Mouse (Mus musculus) CH12.LX (cell line): ENCODE measurements around the gene Cep89. TPM values are rescaled to one million over a fixed set of nuclear protein-coding genes. Genes with fewer than 3 reads are reported as not detected.

Source experiments
- DNase-seq: peaks from one replicate; pipeline ENCODE4 v3.0.0-alpha.2; 2013; ENCODE audit errors: extremely low read depth
- H3K27ac ChIP-seq: 2 replicates; pipeline ENCODE4 v1.5.1; 2012; ENCODE audit warnings: low read depth, mild to moderate bottlenecking, control low read depth, moderate library complexity; ENCODE audit not compliant: insufficient read depth
- H3K27me3 ChIP-seq: replicated peaks from 2 replicates; pipeline ENCODE3; 2012; ENCODE audit warnings: inconsistent platforms
- H3K36me3 ChIP-seq, 2 experiments: replicated peaks in 1 of 2; 2 replicates each; pipeline versions ENCODE3 to v1.6.1; 2012; ENCODE audit warnings: inconsistent platforms in 1 of 2, low read length in 1 of 2, mild to moderate bottlenecking in 1 of 2, mixed read lengths in 1 of 2, moderate library complexity in 1 of 2; ENCODE audit not compliant: control insufficient read depth in 1 of 2, insufficient read depth in 1 of 2
- H3K4me1 ChIP-seq, 2 experiments: 2 replicates each; pipeline ENCODE4 v1.6.1; 2012; ENCODE audit warnings: inconsistent platforms in 1 of 2, moderate library complexity in 1 of 2; ENCODE audit not compliant: insufficient read depth in 2 of 2, control insufficient read depth in 1 of 2
- H3K4me2 ChIP-seq: 2 replicates; pipeline ENCODE4 v1.6.1; 2012; ENCODE audit warnings: low read depth, mild to moderate bottlenecking, control low read depth; ENCODE audit not compliant: poor library complexity, insufficient read depth, severe bottlenecking
- H3K4me3 ChIP-seq, 3 experiments: fragments of 150-350 bp in 1 of 3; sonication (generic) in 1 of 3; replicated peaks in 1 of 3; 2 replicates each; pipeline versions ENCODE3 to v1.5.1; 2011 to 2012; ENCODE audit warnings: low read depth in 2 of 3, low read length in 2 of 3, mild to moderate bottlenecking in 2 of 3, moderate library complexity in 2 of 3, control low read depth in 1 of 3, improper control_type of control experiment in 1 of 3, inconsistent platforms in 1 of 3, mixed read lengths in 1 of 3; ENCODE audit not compliant: poor library complexity in 1 of 3
- H3K79me2 ChIP-seq: replicated peaks from 2 replicates; pipeline ENCODE4 v1.6.1; 2012; ENCODE audit warnings: mild to moderate bottlenecking, moderate library complexity; ENCODE audit not compliant: control insufficient read depth, poor library complexity, insufficient read depth, severe bottlenecking; ENCODE audit errors: extremely low read depth
- H3K9ac ChIP-seq: 2 replicates; pipeline ENCODE4 v1.6.1; 2012; ENCODE audit warnings: low read depth, mild to moderate bottlenecking, control low read depth, moderate library complexity; ENCODE audit not compliant: insufficient read depth
- H3K9me3 ChIP-seq: replicated peaks from 2 replicates; pipeline ENCODE3; 2012; ENCODE audit warnings: low read length, inconsistent platforms, mixed read lengths
- BHLHE40 ChIP-seq: IDR thresholded peaks from 2 replicates; pipeline ENCODE4 v1.6.1; 2011; ENCODE audit warnings: mild to moderate bottlenecking, low read depth, low read length, improper control_type of control experiment
- CHD1 ChIP-seq: IDR thresholded peaks from 2 replicates; pipeline ENCODE4 v1.6.1; 2012; ENCODE audit warnings: low read depth, low read length, improper control_type of control experiment, inconsistent platforms
- CHD2 ChIP-seq: IDR thresholded peaks from 2 replicates; pipeline ENCODE4 v1.6.1; 2011; ENCODE audit warnings: low read length, improper control_type of control experiment
- CTCF ChIP-seq, 2 experiments: IDR thresholded peaks in 1 of 2; conservative IDR thresholded peaks in 1 of 2; 2 replicates each; pipeline ENCODE4 v1.5.1; 2011 to 2012; ENCODE audit warnings: low read depth in 2 of 2, low read length in 2 of 2, improper control_type of control experiment in 1 of 2, inconsistent platforms in 1 of 2, mild to moderate bottlenecking in 1 of 2, moderate library complexity in 1 of 2
- ELF1 ChIP-seq: IDR thresholded peaks from 2 replicates; pipeline ENCODE4 v1.6.1; 2014; ENCODE audit warnings: low read depth, mild to moderate bottlenecking, inconsistent platforms, low read length, improper control_type of control experiment
- EP300 ChIP-seq: IDR thresholded peaks from 2 replicates; pipeline ENCODE4 v1.6.1; 2011; ENCODE audit warnings: low read length, improper control_type of control experiment
- ETS1 ChIP-seq: conservative IDR thresholded peaks from 2 replicates; pipeline ENCODE4 v1.6.1; 2012; ENCODE audit warnings: low read depth, mild to moderate bottlenecking, inconsistent platforms, low read length, improper control_type of control experiment, moderate library complexity
- IRF4 ChIP-seq: IDR thresholded peaks from 2 replicates; pipeline ENCODE4 v1.6.1; 2014; ENCODE audit warnings: low read depth, mild to moderate bottlenecking, inconsistent platforms, low read length, improper control_type of control experiment
- JUND ChIP-seq: conservative IDR thresholded peaks from 2 replicates; pipeline ENCODE4 v1.6.1; 2011; ENCODE audit warnings: low read depth, low read length, improper control_type of control experiment
- KAT2A ChIP-seq: IDR thresholded peaks from 2 replicates; pipeline ENCODE4 v1.6.1; 2012; ENCODE audit warnings: low read length, improper control_type of control experiment, inconsistent platforms; ENCODE audit not compliant: insufficient replicate concordance
- MAFK ChIP-seq: IDR thresholded peaks from 2 replicates; pipeline ENCODE4 v1.6.1; 2011; ENCODE audit warnings: low read length, improper control_type of control experiment; ENCODE audit not compliant: insufficient replicate concordance
- MEF2A ChIP-seq: IDR thresholded peaks from 2 replicates; pipeline ENCODE4 v1.6.1; 2014; ENCODE audit warnings: low read depth, mild to moderate bottlenecking, inconsistent platforms, low read length, improper control_type of control experiment, borderline replicate concordance
- MXI1 ChIP-seq: IDR thresholded peaks from 2 replicates; pipeline ENCODE4 v1.6.1; 2011; ENCODE audit warnings: mild to moderate bottlenecking, low read depth, low read length, improper control_type of control experiment
- MYC ChIP-seq: IDR thresholded peaks from 2 replicates; pipeline ENCODE4 v1.6.1; 2011; ENCODE audit warnings: low read depth, mild to moderate bottlenecking, improper control_type of control experiment, low read length
- PAX5 ChIP-seq: IDR thresholded peaks from 2 replicates; pipeline ENCODE4 v1.6.1; 2012; ENCODE audit warnings: low read length, inconsistent platforms, mixed read lengths
- POLR2AphosphoS2 ChIP-seq: IDR thresholded peaks from 2 replicates; pipeline ENCODE4 v1.6.1; 2011; ENCODE audit warnings: low read depth, low read length, improper control_type of control experiment
- SIN3A ChIP-seq: IDR thresholded peaks from 2 replicates; pipeline ENCODE4 v1.6.1; 2012; ENCODE audit warnings: low read length, improper control_type of control experiment, inconsistent platforms
- SMC3 ChIP-seq: IDR thresholded peaks from 2 replicates; pipeline ENCODE4 v1.6.1; 2011; ENCODE audit warnings: low read depth, low read length, improper control_type of control experiment
- TBP ChIP-seq: conservative IDR thresholded peaks from 2 replicates; pipeline ENCODE4 v1.6.1; 2011; ENCODE audit warnings: low read depth, low read length, improper control_type of control experiment
- TCF12 ChIP-seq: IDR thresholded peaks from 2 replicates; pipeline ENCODE4 v1.6.1; 2014; ENCODE audit warnings: low read depth, mild to moderate bottlenecking, inconsistent platforms, low read length, improper control_type of control experiment
- USF1 ChIP-seq: IDR thresholded peaks from 2 replicates; pipeline ENCODE4 v1.6.1; 2014; ENCODE audit warnings: low read depth, mild to moderate bottlenecking, inconsistent platforms, low read length, improper control_type of control experiment
- ZC3H11A ChIP-seq: IDR thresholded peaks from 2 replicates; pipeline ENCODE4 v1.6.1; 2012; ENCODE audit warnings: low read depth, mild to moderate bottlenecking, inconsistent platforms, low read length, improper control_type of control experiment
- ZMIZ1 ChIP-seq: IDR thresholded peaks from 2 replicates; pipeline ENCODE4 v1.6.1; 2012; ENCODE audit warnings: low read depth, mild to moderate bottlenecking, inconsistent platforms, low read length, improper control_type of control experiment
- dilution Hi-C: fragments of 300-500 bp; cut with MboI; formaldehyde crosslinking; loops from 2 replicates; pipeline ENCODE4 v1.14.3; 2020; ENCODE audit warnings: low sequenced_read_pairs; ENCODE audit not compliant: extremely low pct_unique_long_range_greater_than_20kb, extremely low pct_ligation_motif_present
- in situ Hi-C: fragments of 300-500 bp; cut with MboI; formaldehyde crosslinking; loops from 3 replicates; pipeline ENCODE4 v1.14.3; 2019; ENCODE audit warnings: low sequenced_read_pairs, low pct_ligation_motif_present, low pct_unique_long_range_greater_than_20kb, mixed read lengths
- polyA plus RNA-seq: library from polyadenylated mRNA; unstranded; fragments of >175 nt; gene quantifications from 2 replicates; pipeline ENCODE4 v1.2.1, GENCODE M21; 2012; ENCODE audit warnings: low read depth; ENCODE audit not compliant: insufficient read length
- total RNA-seq, 2 experiments: library from RNA; depleted of rRNA; stranded (reverse); fragments of 300-350 nt in 1 of 2; fragments of >200 nt in 1 of 2; gene quantifications; 2 replicates each; pipeline ENCODE4 v1.2.3; 2012 to 2014

Gene Cep89
- total and polyA plus RNA-seq, 3 experiments, result 5.2 to 25.4 (median 12.6) TPM

- dilution Hi-C loops, result no loop called here
- Histone ChIP-seq H3K4me2 (no peak overlapping the region), H3K36me3 (peaks cover 58 to 89% of the 10 kb centered on the region in 2 experiments), H3K27ac (no peak overlapping the region), H3K4me3 (no peak overlapping the region), H3K4me1 (no peaks in the 10 kb centered on the region), H3K9ac (no peak overlapping the region), H3K9me3 (no peaks in the 10 kb centered on the region), H3K27me3 (no peaks in the 10 kb centered on the region), H3K79me2 (no peaks in the 10 kb centered on the region)
- in situ Hi-C loops, result no loop called here
- no peak for TF ChIP-seq MAFK
- no peak for TF ChIP-seq MYC
- TF ChIP-seq ELF1, result no peak
- no peak for TF ChIP-seq PAX5
- TF ChIP-seq ZMIZ1, result no peak
- no peak for TF ChIP-seq USF1
- no peak for TF ChIP-seq ZC3H11A
- TF ChIP-seq BHLHE40, result no peak
- TF ChIP-seq EP300, result no peak
- no peak for TF ChIP-seq SMC3
- no peak for TF ChIP-seq CHD1
- no peak for TF ChIP-seq IRF4
- TF ChIP-seq JUND, result no peak
- TF ChIP-seq CTCF (conservative IDR thresholded peaks at IDR 0.05 in 1 of 2, IDR thresholded peaks at IDR 0.05 in 1 of 2; ENCODE audit: low read depth in 2 of 2, low read length in 2 of 2), result no peak
- no peak for TF ChIP-seq MXI1
- TF ChIP-seq TBP, result no peak
- no peak for TF ChIP-seq KAT2A
- TF ChIP-seq MEF2A, result no peak
- no peak for DNase-seq
Measured at GRCm38 (mm10) chr7:35435266-35435665, 38.4 kb downstream of the Cep89 start.

- Histone ChIP-seq H3K4me3 (no peak overlapping the region), H3K79me2 (no peaks in the 10 kb centered on the region), H3K27me3 (peaks cover 14% of the 10 kb centered on the region), H3K27ac (no peak overlapping the region), H3K9ac (no peak overlapping the region), H3K36me3 (no peaks in the 10 kb centered on the region), H3K4me1 (peaks cover 2 to 11% of the 10 kb centered on the region in 2 experiments; a peak in 2 of 4 replicates), H3K9me3 (no peaks in the 10 kb centered on the region), H3K4me2 (no peak overlapping the region)
- dilution Hi-C loops, result no loop called here
- in situ Hi-C loops, result loop anchor here (10.0 kb wide), 1 partner anchor 47 kb away; no protein-coding TSS in a partner anchor
- no peak for DNase-seq
- no peak for TF ChIP-seq JUND
- no peak for TF ChIP-seq ETS1
- TF ChIP-seq BHLHE40, result no peak
- no peak for TF ChIP-seq SIN3A
- no peak for TF ChIP-seq MEF2A
- TF ChIP-seq TCF12, result no peak
- no peak for TF ChIP-seq MAFK
- no peak for TF ChIP-seq CTCF (conservative IDR thresholded peaks at IDR 0.05 in 1 of 2, IDR thresholded peaks at IDR 0.05 in 1 of 2; ENCODE audit: low read depth in 2 of 2, low read length in 2 of 2)
- no peak for TF ChIP-seq IRF4
- TF ChIP-seq POLR2AphosphoS2, result no peak
- TF ChIP-seq SMC3, result no peak
- no peak for TF ChIP-seq CHD2
Measured at GRCm38 (mm10) chr7:35447501-35447900, 50.7 kb downstream of the Cep89 start.
